Mouse (Mus musculus): ENCODE measurements around the gene Adcy3.

Adcy3 gene

GRCm38 (mm10) chr12:4233572-4234508 lies 100.9 kb downstream of the Adcy3 start, which contains the start of the genes Ptrhd1 and Cenpo:
Gene Ptrhd1 (plus strand): TSS chr12:4234027.
Gene Cenpo (minus strand): TSS chr12:4234294.
- in situ Hi-C loops (cut with MboI; ENCODE audit: unreplicated experiment in 2 of 2), result loop anchor here (5.0 to 25.0 kb wide), 4 partner anchors 228 to 997 kb away; partner anchors contain the start of gene Asxl2 (in 1 of the 2)

GRCm38 (mm10) chr12:4237481-4237880 lies 104.6 kb downstream of the Adcy3 start:
- in situ Hi-C loops (cut with MboI; ENCODE audit: unreplicated experiment in 2 of 2), result loop anchor here (25.0 kb wide), 3 partner anchors 225 to 1000 kb away; partner anchors contain the start of gene Asxl2 (in 1 of the 2)

GRCm38 (mm10) chr12:4240281-4240680 lies 107.4 kb downstream of the Adcy3 start:
- in situ Hi-C loops (cut with MboI; ENCODE audit: unreplicated experiment in 2 of 2), result loop anchor here (25.0 kb wide), 3 partner anchors 222 to 1003 kb away; partner anchors contain the start of gene Asxl2 (in 1 of the 2)

DNA sequence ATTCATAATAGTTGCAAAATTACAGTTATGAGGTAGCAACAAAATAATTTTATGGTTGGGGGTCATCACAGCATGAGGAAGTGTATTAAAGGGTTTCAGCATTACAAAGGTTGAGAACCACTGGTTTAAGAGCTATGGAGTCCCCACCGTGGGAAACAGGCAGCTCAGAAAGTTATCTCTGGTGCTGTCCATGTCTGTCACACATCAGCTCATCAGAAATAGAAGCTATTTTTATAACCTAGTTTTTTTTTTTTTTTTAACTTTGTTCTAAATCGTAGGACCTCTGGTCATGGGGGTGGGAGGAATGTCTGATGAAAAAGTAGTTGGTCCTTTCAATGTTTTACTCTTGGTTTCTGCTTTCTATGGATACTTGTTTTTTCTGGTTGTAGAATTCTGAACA lies 110.9 kb downstream of the Adcy3 start:
- in situ Hi-C loops (cut with MboI; ENCODE audit: unreplicated experiment in 2 of 2), result loop anchor here (25.0 kb wide), 3 partner anchors 218 to 1007 kb away; partner anchors contain the start of gene Asxl2 (in 1 of the 2)

DNA sequence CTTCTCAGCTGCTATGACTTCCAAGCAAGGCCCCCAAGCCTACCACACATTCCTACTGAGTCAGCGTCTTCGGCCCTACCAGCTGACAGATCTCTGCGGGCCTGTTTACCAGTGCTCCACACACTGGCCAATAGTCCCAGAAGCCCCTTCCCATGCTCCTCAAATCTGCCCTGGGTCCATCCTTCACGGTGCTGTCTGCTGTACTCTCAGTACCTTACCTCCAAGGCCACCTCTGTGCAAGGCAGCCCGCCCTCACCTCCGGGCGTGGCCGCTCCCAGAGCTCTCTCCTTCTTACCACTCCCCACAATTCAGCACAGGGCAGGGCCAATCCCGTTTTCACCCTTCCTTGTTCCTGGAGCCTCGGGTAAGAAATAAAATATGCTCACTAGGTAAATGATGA lies 112.8 kb downstream of the Adcy3 start:
- in situ Hi-C loops (cut with MboI; ENCODE audit: unreplicated experiment in 2 of 2), result loop anchor here (25.0 kb wide), 3 partner anchors 217 to 1008 kb away; partner anchors contain the start of gene Asxl2 (in 1 of the 2)

GRCm38 (mm10) chr12:4249786-4250185 lies 116.9 kb downstream of the Adcy3 start:
- in situ Hi-C loops (cut with MboI; ENCODE audit: unreplicated experiment in 2 of 2), result loop anchor here (25.0 kb wide), 3 partner anchors 213 to 1012 kb away; partner anchors contain the start of gene Asxl2 (in 1 of the 2)

DNA sequence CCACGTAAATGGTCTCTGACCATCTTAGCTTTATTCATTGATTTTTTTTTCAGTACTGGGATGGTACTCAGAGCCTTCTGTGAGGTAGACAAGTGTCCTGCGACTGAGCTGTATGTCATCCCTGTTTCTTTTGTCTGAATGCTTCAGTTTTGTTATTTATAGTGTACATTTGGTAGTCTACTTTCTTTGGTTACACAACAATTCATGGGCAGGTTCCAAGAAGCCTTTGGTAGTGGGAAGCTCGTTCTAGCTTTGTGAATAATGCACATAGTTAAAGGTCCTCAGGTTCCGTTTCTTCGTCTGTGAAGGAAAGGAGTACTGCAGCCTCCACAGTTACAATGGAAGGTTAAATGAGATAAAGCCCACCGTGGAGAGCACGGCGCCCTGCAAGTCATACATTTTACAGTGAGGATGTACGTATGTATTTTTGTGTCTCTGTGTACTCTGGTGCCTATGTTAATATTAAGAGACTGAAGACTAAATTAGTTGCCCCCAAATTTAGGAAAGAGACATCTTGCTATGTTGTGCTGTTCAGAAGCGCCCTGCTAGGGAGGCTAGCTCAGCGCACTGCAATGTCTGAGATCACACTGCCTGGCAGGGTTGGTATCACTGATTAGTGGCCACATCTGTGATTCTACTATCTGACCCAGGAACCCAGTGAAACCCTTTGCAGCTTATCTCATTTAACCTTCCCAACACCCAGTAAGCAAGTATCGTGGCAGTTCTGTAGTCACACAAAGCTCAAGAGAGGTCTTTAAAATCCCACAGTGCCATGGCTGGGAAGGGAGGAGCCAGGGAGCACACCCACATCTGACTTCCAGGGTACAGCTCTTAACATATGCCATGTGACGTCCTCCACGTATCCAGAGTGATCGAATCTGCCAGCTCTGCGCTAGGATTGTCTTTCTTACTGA lies 120.1 kb downstream of the Adcy3 start:
- in situ Hi-C loops (cut with MboI; ENCODE audit: unreplicated experiment in 2 of 2), result no loop called here
